Mouse (Mus musculus): ENCODE data around the gene Atpaf1. TPM values are rescaled to one million over a fixed set of nuclear protein-coding genes. Genes with fewer than 3 reads are reported as not detected.
A peak's percentile ranks its signal among the peaks of the same experiment; 100 is the strongest.

Gene Atpaf1
- 42.0 and 60.6 TPM in 2 replicates for polyA plus RNA-seq (2012; rRNA removed)

DNA sequence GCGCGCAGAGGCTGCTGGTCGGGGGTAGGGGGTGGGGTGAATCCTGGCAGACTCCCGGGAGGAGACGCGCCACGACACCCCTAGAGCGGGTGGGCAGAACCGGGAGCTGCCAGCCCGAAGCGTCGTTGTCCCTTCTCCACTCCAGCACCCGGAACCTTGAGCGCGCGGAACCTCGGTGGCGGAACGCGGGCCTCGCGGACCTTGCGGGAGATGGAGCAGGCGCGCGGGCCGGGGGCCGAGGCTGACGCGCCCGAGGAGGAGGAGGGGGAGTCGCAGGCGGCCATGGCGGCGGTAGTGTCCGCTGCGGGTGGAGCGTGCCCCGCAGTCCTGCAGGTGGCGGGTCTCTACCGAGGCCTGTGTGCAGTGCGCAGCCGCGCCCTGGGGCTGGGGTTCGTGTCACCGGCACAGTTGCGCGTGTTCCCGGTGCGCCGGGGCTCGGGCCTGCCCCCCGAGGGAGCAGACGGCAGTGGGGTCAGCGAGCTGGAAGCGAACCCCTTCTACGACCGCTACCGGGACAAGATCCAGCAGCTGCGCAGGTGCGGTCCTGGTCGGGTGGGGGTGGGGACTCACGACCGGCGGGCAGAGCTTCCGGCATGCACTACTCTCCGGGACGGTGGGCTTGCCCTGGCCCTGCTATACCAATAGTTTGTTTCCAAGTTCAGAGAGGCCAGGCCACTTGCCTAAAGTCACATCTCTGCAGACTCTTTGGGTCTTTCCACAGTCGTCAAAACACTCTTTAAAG lies at the start of gene Atpaf1:
Gene Atpaf1 (plus strand): TSS at position 44 of the 742 bp plus-strand sequence.
- Histone ChIP-seq H3K4me3 (ENCODE audit: low read depth, low read length) (peak within 1 kb of the TSS; percentile 93), H3K4me1 (ENCODE audit: control insufficient read depth, insufficient read depth, insufficient read length, low read length) (peaks cover 7% of the 10 kb centered on the region), H3K27ac (ENCODE audit: insufficient read depth, low read depth, low read length) (peak within 1 kb of the TSS; percentile 77), H3K27me3 (ENCODE audit: control insufficient read depth, insufficient read depth, low read length) (no peaks in the 10 kb centered on the region), H3K36me3 (ENCODE audit: control insufficient read depth, insufficient read depth, low read length) (peaks cover 10% of the 10 kb centered on the region)
- under 1% methylated on average over 69 of the region's 69 CpGs for WGBS
- TF ChIP-seq POLR2A (IDR thresholded peaks at IDR 0.05; ENCODE audit: low read depth, low read length) = peak; percentile 23; the same call in 1 of the 2 replicates
- TF ChIP-seq CTCF (IDR thresholded peaks at IDR 0.05; ENCODE audit: extremely low read depth, insufficient read length, insufficient replicate concordance, low read depth, low read length) = no peak

DNA sequence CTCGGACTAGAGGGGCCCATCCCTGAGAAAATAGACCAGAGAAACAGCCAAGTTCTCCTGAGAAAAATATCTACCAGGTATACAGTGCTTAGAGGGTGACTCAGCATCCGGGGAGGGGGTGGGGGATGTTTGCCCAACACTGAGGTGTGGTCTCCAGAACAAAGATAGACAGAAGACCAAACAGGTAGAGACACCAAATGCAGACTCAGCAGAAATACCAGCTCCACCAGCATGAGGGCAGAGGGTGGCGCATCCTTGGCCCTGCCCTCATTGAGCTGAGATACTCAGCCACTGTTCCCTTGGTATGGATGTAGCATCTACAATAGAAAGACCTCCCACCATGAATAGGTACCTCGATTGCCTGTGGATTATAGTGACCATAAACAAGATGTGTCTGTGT lies 49.7 kb upstream of the Atpaf1 start:
- TF ChIP-seq POLR2A (IDR thresholded peaks at IDR 0.05; ENCODE audit: low read depth, low read length) = no peak
- no peak for TF ChIP-seq CTCF (IDR thresholded peaks at IDR 0.05; ENCODE audit: extremely low read depth, insufficient read length, insufficient replicate concordance, low read depth, low read length)
- Histone ChIP-seq H3K4me1 (ENCODE audit: control insufficient read depth, insufficient read depth, insufficient read length, low read length) (peaks cover 23% of the 10 kb centered on the region), H3K27ac (ENCODE audit: insufficient read depth, low read depth, low read length) (no peak overlapping the region), H3K4me3 (ENCODE audit: low read depth, low read length) (no peak overlapping the region), H3K27me3 (ENCODE audit: control insufficient read depth, insufficient read depth, low read length) (no peaks in the 10 kb centered on the region), H3K36me3 (ENCODE audit: control insufficient read depth, insufficient read depth, low read length) (no peaks in the 10 kb centered on the region)
- 66% methylated on average over 4 of the region's 4 CpGs for WGBS

DNA sequence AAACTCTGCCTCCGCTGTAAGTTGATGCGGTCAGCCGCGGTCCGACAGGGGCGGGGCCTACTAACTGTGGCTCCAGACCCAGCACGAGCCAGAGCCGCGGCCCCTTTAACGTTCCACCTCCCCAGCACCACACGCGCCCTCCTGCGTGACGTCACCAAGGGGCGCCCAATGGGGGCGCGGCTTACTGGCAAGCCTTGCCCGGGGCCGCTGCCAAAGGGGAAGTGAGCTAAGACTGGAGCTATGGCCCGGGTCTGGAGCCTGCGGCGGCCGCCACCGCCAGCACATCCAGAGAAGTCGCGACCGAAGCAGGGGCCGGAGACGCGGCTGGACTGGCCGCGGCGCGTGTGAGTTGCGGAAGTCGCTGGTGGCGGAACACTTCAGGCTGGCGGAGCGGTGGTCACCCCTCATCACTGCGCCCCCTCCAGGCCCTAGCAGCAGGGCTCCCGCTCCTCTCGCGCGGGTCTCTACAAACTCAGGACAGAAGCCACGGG lies 47.0 kb upstream of the Atpaf1 start, which contains the start of gene Efcab14:
Gene Efcab14 (plus strand): TSS at position 194 of the 491 bp plus-strand sequence.
- peaks cover 17% of the 10 kb centered on the region for H3K36me3 ChIP-seq (ENCODE audit: control insufficient read depth, insufficient read depth, low read length)
- 1% methylated on average over 43 of the region's 45 CpGs for WGBS
- H3K4me3 ChIP-seq (ENCODE audit: low read depth, low read length) = peak within 1 kb of the TSS; percentile 99
- peak within 1 kb of the TSS; percentile 74 for H3K27ac ChIP-seq (ENCODE audit: insufficient read depth, low read depth, low read length)
- peaks cover 18% of the 10 kb centered on the region for H3K4me1 ChIP-seq (ENCODE audit: control insufficient read depth, insufficient read depth, insufficient read length, low read length)
- no peaks in the 10 kb centered on the region for H3K27me3 ChIP-seq (ENCODE audit: control insufficient read depth, insufficient read depth, low read length)
- peak; percentile 83 for TF ChIP-seq POLR2A (IDR thresholded peaks at IDR 0.05; ENCODE audit: low read depth, low read length)
- TF ChIP-seq CTCF (IDR thresholded peaks at IDR 0.05; ENCODE audit: extremely low read depth, insufficient read length, insufficient replicate concordance, low read depth, low read length) = peak; percentile 27; the same call in 1 of the 2 replicates

DNA sequence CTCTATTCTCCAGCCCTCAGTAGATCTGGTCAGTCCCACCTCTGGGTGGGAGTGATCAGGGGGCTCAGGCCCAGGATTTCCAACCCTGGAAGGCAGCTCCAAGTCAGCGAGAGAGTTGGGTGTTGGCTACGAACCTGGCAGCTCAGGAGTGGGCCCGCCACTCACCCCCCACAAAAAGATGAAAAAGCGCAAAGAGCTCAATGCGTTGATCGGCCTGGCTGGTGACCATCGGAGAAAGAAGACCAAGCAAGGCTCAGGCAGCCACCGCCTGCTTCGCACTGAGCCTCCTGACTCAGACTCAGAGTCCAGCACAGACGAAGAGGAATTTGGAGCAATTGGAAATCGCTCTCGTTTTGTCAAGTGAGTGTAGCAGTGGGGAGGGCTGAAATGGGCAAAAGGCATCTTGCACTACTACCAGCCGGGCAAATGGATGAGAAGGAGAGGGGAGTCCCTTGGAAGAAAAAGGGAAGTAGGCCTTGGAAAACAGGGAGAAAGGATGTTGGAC lies 46.1 kb upstream of the Atpaf1 start:
- H3K4me3 ChIP-seq (ENCODE audit: low read depth, low read length) = peak overlapping the region; percentile 72
- no peaks in the 10 kb centered on the region for H3K27me3 ChIP-seq (ENCODE audit: control insufficient read depth, insufficient read depth, low read length)
- H3K36me3 ChIP-seq (ENCODE audit: control insufficient read depth, insufficient read depth, low read length) = peaks cover 20% of the 10 kb centered on the region
- WGBS = 14% methylated on average over 13 of the region's 13 CpGs
- TF ChIP-seq CTCF (IDR thresholded peaks at IDR 0.05; ENCODE audit: extremely low read depth, insufficient read length, insufficient replicate concordance, low read depth, low read length) (no peak), POLR2A (IDR thresholded peaks at IDR 0.05; ENCODE audit: low read depth, low read length) (no peak)
- peak overlapping the region; percentile 1; the same call in 1 of the 2 replicates for H3K27ac ChIP-seq (ENCODE audit: insufficient read depth, low read depth, low read length)
- peaks cover 14% of the 10 kb centered on the region for H3K4me1 ChIP-seq (ENCODE audit: control insufficient read depth, insufficient read depth, insufficient read length, low read length)

DNA sequence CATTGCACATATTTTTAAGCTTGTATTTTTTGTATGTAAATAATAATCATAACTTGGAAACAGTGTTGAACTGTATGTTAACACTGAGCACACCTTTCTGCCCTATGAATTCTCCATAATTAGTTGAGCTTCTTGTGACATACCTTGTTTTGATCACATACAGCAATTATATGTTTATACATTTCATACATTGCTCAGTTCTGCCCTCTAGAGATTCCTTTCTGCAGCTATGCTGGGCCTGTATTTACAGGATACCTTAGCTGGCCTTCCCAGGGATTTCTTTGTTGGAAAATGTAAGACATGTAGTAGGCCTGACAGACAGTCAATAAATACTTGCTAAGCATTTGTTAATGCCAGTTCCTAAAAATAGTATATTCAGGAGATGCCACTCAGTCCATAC lies 42.0 kb upstream of the Atpaf1 start:
- no peaks in the 10 kb centered on the region for H3K27me3 ChIP-seq (ENCODE audit: control insufficient read depth, insufficient read depth, low read length)
- H3K4me1 ChIP-seq (ENCODE audit: control insufficient read depth, insufficient read depth, insufficient read length, low read length) = peaks cover 7% of the 10 kb centered on the region
- H3K4me3 ChIP-seq (ENCODE audit: low read depth, low read length) = no peak overlapping the region
- TF ChIP-seq CTCF (IDR thresholded peaks at IDR 0.05; ENCODE audit: extremely low read depth, insufficient read length, insufficient replicate concordance, low read depth, low read length) = no peak
- TF ChIP-seq POLR2A (IDR thresholded peaks at IDR 0.05; ENCODE audit: low read depth, low read length) = no peak
- H3K36me3 ChIP-seq (ENCODE audit: control insufficient read depth, insufficient read depth, low read length) = peaks cover 47% of the 10 kb centered on the region
- H3K27ac ChIP-seq (ENCODE audit: insufficient read depth, low read depth, low read length) = peak overlapping the region; percentile 58; the same call in 1 of the 2 replicates

DNA sequence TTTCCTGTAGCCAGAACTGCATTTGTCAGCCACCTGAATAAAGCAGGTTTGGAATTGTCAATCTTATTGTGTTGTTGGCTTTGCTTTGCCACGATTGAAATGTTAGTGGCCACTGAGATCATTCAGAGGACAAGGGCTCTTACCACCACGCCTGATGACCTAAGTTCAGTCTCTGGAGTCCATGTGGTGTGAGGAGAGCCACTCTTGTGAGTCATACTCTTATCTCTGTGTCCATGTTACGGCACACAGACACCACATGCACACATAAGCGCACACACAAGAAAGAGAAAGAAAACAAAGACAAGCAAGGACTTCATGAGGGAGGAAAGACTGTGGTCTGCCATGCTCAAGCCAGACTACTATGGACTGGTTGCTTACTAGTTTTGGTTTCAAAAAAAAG lies 41.5 kb upstream of the Atpaf1 start:
- WGBS = 35% methylated on average over 4 of the region's 4 CpGs
- Histone ChIP-seq H3K4me1 (ENCODE audit: control insufficient read depth, insufficient read depth, insufficient read length, low read length) (peaks cover 7% of the 10 kb centered on the region), H3K36me3 (ENCODE audit: control insufficient read depth, insufficient read depth, low read length) (peaks cover 50% of the 10 kb centered on the region), H3K27ac (ENCODE audit: insufficient read depth, low read depth, low read length) (peak overlapping the region; percentile 58; the same call in 1 of the 2 replicates), H3K4me3 (ENCODE audit: low read depth, low read length) (no peak overlapping the region), H3K27me3 (ENCODE audit: control insufficient read depth, insufficient read depth, low read length) (no peaks in the 10 kb centered on the region)
- TF ChIP-seq CTCF (IDR thresholded peaks at IDR 0.05; ENCODE audit: extremely low read depth, insufficient read length, insufficient replicate concordance, low read depth, low read length) (no peak), POLR2A (IDR thresholded peaks at IDR 0.05; ENCODE audit: low read depth, low read length) (no peak)

DNA sequence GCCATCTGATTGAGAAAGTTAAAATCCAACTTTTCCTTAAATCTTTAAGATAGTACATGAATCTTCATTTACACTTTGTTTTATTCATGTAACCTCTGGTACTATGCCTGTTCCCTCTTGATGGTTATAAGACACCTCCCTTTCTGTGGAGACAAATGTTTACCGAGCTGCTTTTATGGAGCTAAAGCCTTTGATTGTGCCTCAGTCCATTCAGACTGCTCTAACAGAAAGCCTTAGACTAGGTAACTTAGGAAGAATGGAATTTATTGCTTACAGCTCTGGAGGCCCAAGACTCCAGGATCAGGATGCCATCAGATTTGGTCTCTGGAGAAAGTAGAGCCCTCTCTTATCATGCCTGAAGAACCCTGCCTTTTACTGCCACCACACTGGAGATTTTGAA lies 36.4 kb upstream of the Atpaf1 start:
- Histone ChIP-seq H3K4me1 (ENCODE audit: control insufficient read depth, insufficient read depth, insufficient read length, low read length) (peaks cover 3% of the 10 kb centered on the region; the same call in 1 of the 2 replicates), H3K36me3 (ENCODE audit: control insufficient read depth, insufficient read depth, low read length) (peaks cover 62% of the 10 kb centered on the region), H3K4me3 (ENCODE audit: low read depth, low read length) (no peak overlapping the region), H3K27ac (ENCODE audit: insufficient read depth, low read depth, low read length) (peak overlapping the region; percentile 3; the same call in 1 of the 2 replicates), H3K27me3 (ENCODE audit: control insufficient read depth, insufficient read depth, low read length) (no peaks in the 10 kb centered on the region)
- no peak for TF ChIP-seq CTCF (IDR thresholded peaks at IDR 0.05; ENCODE audit: extremely low read depth, insufficient read length, insufficient replicate concordance, low read depth, low read length)
- no peak for TF ChIP-seq POLR2A (IDR thresholded peaks at IDR 0.05; ENCODE audit: low read depth, low read length)
- WGBS = 34% methylated on average over 1 of the region's 1 CpGs

All from small intestine, adult 2 months (tissue).